Mouse (Mus musculus) limb, embryonic 11.5 days (tissue): ENCODE data around the gene Gm20538. TPM values are rescaled to one million over a fixed set of nuclear protein-coding genes. Genes with fewer than 3 reads are reported as not detected.

ENCODE experiments used
- ATAC-seq: fragments of 200-750 bp; cut with Nextera tagmentation; 2 replicates; pipeline ENCODE4 v1.8.0; 2017; ENCODE audit warnings: low read depth; ENCODE audit not compliant: insufficient number of reproducible peaks, low FRiP score, low TSS enrichment
- DNase-seq: peaks from one replicate; pipeline ENCODE4 v3.0.0-alpha.2; 2015; ENCODE audit warnings: low spot score
- H3K27ac ChIP-seq: fragments of 300-500 bp; sonication (generic); replicated peaks from 2 replicates; pipeline ENCODE4 v1.5.1; 2014; ENCODE audit warnings: low read depth, mild to moderate bottlenecking, low read length
- H3K27me3 ChIP-seq: fragments of 300-500 bp; sonication (generic); 2 replicates; pipeline ENCODE4 v1.6.1; 2014; ENCODE audit warnings: mild to moderate bottlenecking, low read length, mixed read lengths; ENCODE audit not compliant: control insufficient read depth, insufficient read depth
- H3K36me3 ChIP-seq: fragments of 300-500 bp; sonication (generic); 2 replicates; pipeline ENCODE4 v1.6.1; 2014; ENCODE audit warnings: mild to moderate bottlenecking, low read length, moderate library complexity, mixed read lengths; ENCODE audit not compliant: control insufficient read depth, insufficient read depth
- H3K4me1 ChIP-seq: fragments of 300-500 bp; sonication (generic); 2 replicates; pipeline ENCODE4 v1.6.1; 2014; ENCODE audit warnings: low read length, mixed read lengths; ENCODE audit not compliant: control insufficient read depth, insufficient read depth
- H3K4me2 ChIP-seq: fragments of 300-500 bp; sonication (generic); 2 replicates; pipeline ENCODE4 v1.6.1; 2014; ENCODE audit warnings: low read depth, mild to moderate bottlenecking, moderate library complexity; ENCODE audit not compliant: severe bottlenecking
- H3K4me3 ChIP-seq: fragments of 300-500 bp; sonication (generic); 2 replicates; pipeline ENCODE4 v1.5.1; 2014; ENCODE audit warnings: low read depth, low read length
- H3K9ac ChIP-seq: fragments of 300-500 bp; sonication (generic); 2 replicates; pipeline ENCODE4 v1.6.1; 2014; ENCODE audit warnings: mild to moderate bottlenecking, low read length
- H3K9me3 ChIP-seq: fragments of 300-500 bp; sonication (generic); 2 replicates; pipeline ENCODE4 v1.6.1; 2016; ENCODE audit warnings: low read length; ENCODE audit not compliant: control insufficient read depth
- WGBS: fragments of 180-500 bp; shearing (Covaris S2); extraction: QIAGEN DNeasy Blood & Tissue Kit; methylation state at CpG from one replicate; pipeline ENCODE4 v1.1.7; 2014; 5-methylcytosine and 5-hydroxymethylcytosine counted together
- polyA plus RNA-seq: library from polyadenylated mRNA; unstranded; fragments of >200 nt; fragmentation: Nextera tagmentation; extraction: Ambion mirVana; gene quantifications from 2 replicates; pipeline ENCODE4 v1.2.1, GENCODE M21; 2014

The Gm20538 gene
- polyA plus RNA-seq, 1 experiment from 2014 or later = not detected

GRCm38 (mm10) chr19:44511451-44512231 lies 41.0 kb downstream of the Gm20538 start:
- no peaks in the 10 kb centered on the region for H3K36me3 ChIP-seq
- ATAC-seq (no peak), DNase-seq (peak; percentile 73)
- no peak overlapping the region for H3K27ac ChIP-seq
- H3K4me2 ChIP-seq = peak overlapping the region; percentile 95
- H3K9ac ChIP-seq = peak overlapping the region; percentile 49; the same call in 1 of the 2 replicates
- peaks cover 10% of the 10 kb centered on the region for H3K4me1 ChIP-seq
- H3K27me3 ChIP-seq = peaks cover 70% of the 10 kb centered on the region
- H3K4me3 ChIP-seq = peak overlapping the region; percentile 42
- no peaks in the 10 kb centered on the region for H3K9me3 ChIP-seq
- WGBS = under 1% methylated on average over 66 of the region's 66 CpGs

- no peak overlapping the region for H3K27ac ChIP-seq
- ATAC-seq = no peak
- no peak overlapping the region for H3K9ac ChIP-seq
- no peak overlapping the region for H3K4me3 ChIP-seq
- H3K4me1 ChIP-seq = peaks cover 10% of the 10 kb centered on the region
- no peak for DNase-seq
- peaks cover 66% of the 10 kb centered on the region for H3K27me3 ChIP-seq
- no peaks in the 10 kb centered on the region for H3K36me3 ChIP-seq
- peak overlapping the region; percentile 95 for H3K4me2 ChIP-seq
- 3% methylated on average over 12 of the region's 12 CpGs for WGBS
- no peaks in the 10 kb centered on the region for H3K9me3 ChIP-seq
These were observed 42.0 kb downstream of the Gm20538 start for GRCm38 (mm10) chr19:44510534-44511175.

GRCm38 (mm10) chr19:44502741-44503140 lies 49.9 kb downstream of the Gm20538 start:
- Histone ChIP-seq H3K27ac (no peak overlapping the region), H3K4me1 (no peaks in the 10 kb centered on the region), H3K9ac (no peak overlapping the region), H3K4me2 (no peak overlapping the region), H3K4me3 (no peak overlapping the region), H3K9me3 (no peaks in the 10 kb centered on the region), H3K36me3 (no peaks in the 10 kb centered on the region), H3K27me3 (no peaks in the 10 kb centered on the region)
- DNase-seq = no peak
- 77% methylated on average over 4 of the region's 4 CpGs for WGBS
- no peak for ATAC-seq

- Histone ChIP-seq H3K4me3 (no peak overlapping the region), H3K9me3 (no peaks in the 10 kb centered on the region), H3K9ac (no peak overlapping the region), H3K36me3 (no peaks in the 10 kb centered on the region), H3K4me1 (no peaks in the 10 kb centered on the region), H3K4me2 (no peak overlapping the region), H3K27me3 (no peaks in the 10 kb centered on the region), H3K27ac (no peak overlapping the region)
- DNase-seq = no peak
- no peak for ATAC-seq
- WGBS = 53% methylated on average over 6 of the region's 6 CpGs
These were observed 50.7 kb downstream of the Gm20538 start for GRCm38 (mm10) chr19:44501925-44502324.

- Histone ChIP-seq H3K4me2 (no peak overlapping the region), H3K36me3 (no peaks in the 10 kb centered on the region), H3K4me1 (no peaks in the 10 kb centered on the region), H3K9ac (no peak overlapping the region), H3K9me3 (no peaks in the 10 kb centered on the region), H3K27ac (no peak overlapping the region), H3K4me3 (no peak overlapping the region), H3K27me3 (no peaks in the 10 kb centered on the region)
- DNase-seq (no peak), ATAC-seq (no peak)
- 45% methylated on average over 5 of the region's 5 CpGs for WGBS
These were observed 52.4 kb downstream of the Gm20538 start for GRCm38 (mm10) chr19:44500240-44500639.

GRCm38 (mm10) chr19:44498936-44499335 lies 53.7 kb downstream of the Gm20538 start:
- ATAC-seq (no peak), DNase-seq (no peak)
- H3K4me1 ChIP-seq = no peaks in the 10 kb centered on the region
- no peak overlapping the region for H3K9ac ChIP-seq
- 53% methylated on average over 6 of the region's 6 CpGs for WGBS
- H3K9me3 ChIP-seq = no peaks in the 10 kb centered on the region
- no peaks in the 10 kb centered on the region for H3K36me3 ChIP-seq
- no peak overlapping the region for H3K27ac ChIP-seq
- no peaks in the 10 kb centered on the region for H3K27me3 ChIP-seq
- no peak overlapping the region for H3K4me3 ChIP-seq
- H3K4me2 ChIP-seq = no peak overlapping the region

- ATAC-seq = no peak
- no peak for DNase-seq
- Histone ChIP-seq H3K27ac (no peak overlapping the region), H3K4me3 (no peak overlapping the region), H3K4me1 (no peaks in the 10 kb centered on the region), H3K27me3 (no peaks in the 10 kb centered on the region), H3K4me2 (no peak overlapping the region), H3K9ac (no peak overlapping the region), H3K9me3 (no peaks in the 10 kb centered on the region), H3K36me3 (no peaks in the 10 kb centered on the region)
- 83% methylated on average over 10 of the region's 10 CpGs for WGBS
These were observed 55.7 kb downstream of the Gm20538 start for GRCm38 (mm10) chr19:44496941-44497340.

DNA sequence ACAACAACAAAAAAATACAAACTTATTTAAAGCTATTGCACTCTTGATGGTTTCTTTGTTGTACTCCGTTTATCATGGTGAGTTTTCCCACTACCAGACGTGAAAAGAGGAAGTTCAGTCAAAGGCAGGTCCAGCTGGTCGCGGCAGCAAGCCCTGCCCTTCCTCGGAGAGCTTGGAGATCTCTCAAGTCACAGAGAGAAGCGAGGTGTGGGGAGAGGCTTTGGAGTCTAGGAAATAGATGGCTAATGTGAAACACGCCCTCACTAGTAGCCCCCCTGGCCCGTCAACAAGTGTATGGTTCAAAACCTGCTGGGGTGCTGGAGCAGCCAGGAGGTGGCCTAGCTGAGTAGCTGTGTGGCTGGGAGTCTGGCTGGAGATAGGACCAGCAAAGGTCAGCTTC lies 56.1 kb downstream of the Gm20538 start:
- Histone ChIP-seq H3K9me3 (no peaks in the 10 kb centered on the region), H3K27me3 (no peaks in the 10 kb centered on the region), H3K9ac (no peak overlapping the region), H3K36me3 (no peaks in the 10 kb centered on the region), H3K4me1 (no peaks in the 10 kb centered on the region), H3K27ac (no peak overlapping the region), H3K4me2 (no peak overlapping the region), H3K4me3 (no peak overlapping the region)
- 53% methylated on average over 8 of the region's 8 CpGs for WGBS
- no peak for ATAC-seq
- DNase-seq = no peak
